Mouse (Mus musculus): ENCODE results near the gene Nup205. TPM values are rescaled to one million over a fixed set of nuclear protein-coding genes. Genes with fewer than 3 reads are reported as not detected.
A peak's percentile ranks its signal among the peaks of the same experiment; 100 is the strongest.

Nup205 gene
- polyA plus RNA-seq, 1 experiment from 2014 or later: 23.0 TPM

GRCm38 (mm10) chr6:35269643-35270042 lies 92.4 kb downstream of the Nup205 start:
- 77% methylated on average over 13 of the region's 13 CpGs for WGBS
- no peaks in the 10 kb centered on the region for H3K36me3 ChIP-seq (ENCODE audit: control insufficient read depth, insufficient read depth)
- H3K9ac ChIP-seq (ENCODE audit: low read length): no peak overlapping the region
- H3K4me3 ChIP-seq (ENCODE audit: low read length): no peak overlapping the region
- H3K27me3 ChIP-seq (ENCODE audit: control insufficient read depth, insufficient read depth, low read length): no peaks in the 10 kb centered on the region
- H3K4me1 ChIP-seq (ENCODE audit: control insufficient read depth, insufficient read depth, low read length): 0 out of 2 replicates have a peak, but pooled peaks cover 4% of the 10 kb centered on the region
- no peaks in the 10 kb centered on the region for H3K9me3 ChIP-seq (replicated peaks; ENCODE audit: control insufficient read depth, low read length)
- no peak overlapping the region for H3K4me2 ChIP-seq (ENCODE audit: low read depth, low read length)
- no peak overlapping the region for H3K27ac ChIP-seq (ENCODE audit: low read length)
- ATAC-seq (replicated peaks; ENCODE audit: extremely low read depth, insufficient read depth, low FRiP score): no peak

DNA sequence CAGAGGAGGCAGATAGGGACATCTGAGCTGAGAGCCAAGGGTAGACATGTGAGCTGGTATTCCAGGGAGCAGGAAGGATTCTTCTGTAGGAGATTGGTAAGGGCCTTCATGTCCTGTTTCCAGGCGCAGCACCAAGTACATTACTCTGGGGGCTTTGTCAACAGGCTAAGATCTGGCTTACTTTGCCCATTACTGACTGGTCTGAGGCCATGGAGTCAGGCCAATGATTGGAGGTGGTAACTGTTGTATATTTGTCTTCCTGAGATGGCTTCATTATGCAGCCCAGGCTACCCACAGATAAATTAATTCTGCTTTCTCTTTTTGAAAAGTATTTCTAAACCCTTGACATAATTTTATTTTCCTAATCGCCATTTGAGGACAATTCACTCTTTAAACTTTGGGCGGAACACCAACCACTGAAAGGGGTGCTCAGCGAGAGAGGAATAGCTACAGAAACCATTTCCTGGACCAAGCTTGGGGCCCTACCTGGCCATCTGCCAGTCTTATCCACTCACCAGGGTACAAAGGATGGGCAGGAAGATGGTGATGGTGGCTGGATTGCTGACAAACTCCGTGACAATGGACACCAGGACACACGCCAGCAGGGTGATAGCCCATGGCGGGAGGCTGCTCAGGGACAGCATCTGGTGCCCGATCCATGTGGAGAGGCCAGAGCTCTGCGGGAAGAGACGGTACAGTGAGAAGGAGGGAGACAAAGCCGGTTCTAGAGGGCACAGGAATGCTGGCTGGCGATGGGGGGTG lies 94.1 kb downstream of the Nup205 start:
- Histone ChIP-seq H3K4me3 (ENCODE audit: low read length) (no peak overlapping the region), H3K27ac (ENCODE audit: low read length) (no peak overlapping the region), H3K4me1 (ENCODE audit: control insufficient read depth, insufficient read depth, low read length) (0 out of 2 replicates have a peak, but pooled peaks cover 4% of the 10 kb centered on the region), H3K27me3 (ENCODE audit: control insufficient read depth, insufficient read depth, low read length) (no peaks in the 10 kb centered on the region), H3K4me2 (ENCODE audit: low read depth, low read length) (no peak overlapping the region), H3K36me3 (ENCODE audit: control insufficient read depth, insufficient read depth) (no peaks in the 10 kb centered on the region), H3K9me3 (replicated peaks; ENCODE audit: control insufficient read depth, low read length) (no peaks in the 10 kb centered on the region), H3K9ac (ENCODE audit: low read length) (no peak overlapping the region)
- no peak for ATAC-seq (replicated peaks; ENCODE audit: extremely low read depth, insufficient read depth, low FRiP score)
- WGBS: 76% methylated on average over 12 of the region's 12 CpGs

- Histone ChIP-seq H3K36me3 (ENCODE audit: control insufficient read depth, insufficient read depth) (no peaks in the 10 kb centered on the region), H3K27ac (ENCODE audit: low read length) (no peak overlapping the region), H3K4me2 (ENCODE audit: low read depth, low read length) (no peak overlapping the region), H3K4me3 (ENCODE audit: low read length) (no peak overlapping the region), H3K9me3 (replicated peaks; ENCODE audit: control insufficient read depth, low read length) (no peaks in the 10 kb centered on the region), H3K4me1 (ENCODE audit: control insufficient read depth, insufficient read depth, low read length) (0 out of 2 replicates have a peak, but pooled peaks cover 4% of the 10 kb centered on the region), H3K27me3 (ENCODE audit: control insufficient read depth, insufficient read depth, low read length) (no peaks in the 10 kb centered on the region), H3K9ac (ENCODE audit: low read length) (no peak overlapping the region)
- WGBS: 89% methylated on average over 20 of the region's 20 CpGs
- ATAC-seq (replicated peaks; ENCODE audit: extremely low read depth, insufficient read depth, low FRiP score): no peak
Measured at GRCm38 (mm10) chr6:35271868-35272765, 94.9 kb downstream of the Nup205 start.

GRCm38 (mm10) chr6:35273391-35274082 lies 96.3 kb downstream of the Nup205 start:
- no peak; the same call in 1 of the 2 replicates for ATAC-seq (replicated peaks; ENCODE audit: extremely low read depth, insufficient read depth, low FRiP score)
- no peak overlapping the region for H3K4me3 ChIP-seq (ENCODE audit: low read length)
- H3K27ac ChIP-seq (ENCODE audit: low read length): no peak overlapping the region
- H3K27me3 ChIP-seq (ENCODE audit: control insufficient read depth, insufficient read depth, low read length): no peaks in the 10 kb centered on the region
- no peak overlapping the region for H3K9ac ChIP-seq (ENCODE audit: low read length)
- H3K4me1 ChIP-seq (ENCODE audit: control insufficient read depth, insufficient read depth, low read length): peaks cover 9% of the 10 kb centered on the region
- no peak overlapping the region for H3K4me2 ChIP-seq (ENCODE audit: low read depth, low read length)
- WGBS: 63% methylated on average over 11 of the region's 11 CpGs
- no peaks in the 10 kb centered on the region for H3K9me3 ChIP-seq (replicated peaks; ENCODE audit: control insufficient read depth, low read length)
- no peaks in the 10 kb centered on the region for H3K36me3 ChIP-seq (ENCODE audit: control insufficient read depth, insufficient read depth)

- Histone ChIP-seq H3K9me3 (replicated peaks; ENCODE audit: control insufficient read depth, low read length) (no peaks in the 10 kb centered on the region), H3K9ac (ENCODE audit: low read length) (no peak overlapping the region), H3K4me3 (ENCODE audit: low read length) (no peak overlapping the region), H3K27ac (ENCODE audit: low read length) (no peak overlapping the region), H3K4me1 (ENCODE audit: control insufficient read depth, insufficient read depth, low read length) (peaks cover 9% of the 10 kb centered on the region), H3K36me3 (ENCODE audit: control insufficient read depth, insufficient read depth) (no peaks in the 10 kb centered on the region), H3K27me3 (ENCODE audit: control insufficient read depth, insufficient read depth, low read length) (no peaks in the 10 kb centered on the region), H3K4me2 (ENCODE audit: low read depth, low read length) (no peak overlapping the region)
- no peak for ATAC-seq (replicated peaks; ENCODE audit: extremely low read depth, insufficient read depth, low FRiP score)
- 41% methylated on average over 10 of the region's 10 CpGs for WGBS
Measured at GRCm38 (mm10) chr6:35277903-35278587, 100.8 kb downstream of the Nup205 start.

GRCm38 (mm10) chr6:35279306-35279705 lies 102.1 kb downstream of the Nup205 start:
- H3K9ac ChIP-seq (ENCODE audit: low read length): no peak overlapping the region
- no peaks in the 10 kb centered on the region for H3K36me3 ChIP-seq (ENCODE audit: control insufficient read depth, insufficient read depth)
- no peak for ATAC-seq (replicated peaks; ENCODE audit: extremely low read depth, insufficient read depth, low FRiP score)
- no peaks in the 10 kb centered on the region for H3K27me3 ChIP-seq (ENCODE audit: control insufficient read depth, insufficient read depth, low read length)
- WGBS: 74% methylated on average over 10 of the region's 10 CpGs
- no peaks in the 10 kb centered on the region for H3K9me3 ChIP-seq (replicated peaks; ENCODE audit: control insufficient read depth, low read length)
- H3K4me1 ChIP-seq (ENCODE audit: control insufficient read depth, insufficient read depth, low read length): peaks cover 5% of the 10 kb centered on the region
- H3K4me3 ChIP-seq (ENCODE audit: low read length): no peak overlapping the region
- H3K4me2 ChIP-seq (ENCODE audit: low read depth, low read length): no peak overlapping the region
- H3K27ac ChIP-seq (ENCODE audit: low read length): no peak overlapping the region

DNA sequence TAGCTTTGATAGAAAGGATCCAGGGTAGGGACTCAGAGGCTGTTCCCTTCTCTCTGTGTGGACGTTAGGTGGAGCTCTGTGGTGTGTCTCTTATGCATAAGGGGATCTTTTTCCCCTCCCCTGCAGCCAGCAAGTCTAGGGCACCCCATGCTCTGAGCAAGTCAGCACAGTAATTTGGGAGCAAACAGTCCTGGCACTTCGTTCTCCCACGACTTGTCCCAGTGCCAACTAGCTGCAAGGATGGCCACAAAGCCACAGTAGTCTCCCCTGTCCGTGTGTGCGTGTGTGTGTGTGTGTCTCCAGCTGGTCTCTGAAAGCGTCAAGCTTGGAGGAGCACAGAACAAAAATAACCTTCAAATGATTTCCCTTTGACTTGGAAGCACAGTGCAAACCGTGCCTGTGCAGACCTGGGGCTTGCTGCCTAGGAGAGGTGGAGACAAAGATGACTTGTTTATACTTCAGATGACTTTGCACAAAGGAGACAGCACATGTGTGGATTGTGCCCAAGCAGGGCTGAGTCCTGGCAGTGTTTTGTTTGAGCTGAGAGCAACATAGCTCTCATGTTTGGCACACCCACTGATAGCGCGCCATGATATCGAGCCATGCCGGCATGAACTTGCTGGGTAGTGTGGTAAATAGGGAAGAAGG lies 111.0 kb downstream of the Nup205 start:
- peaks cover 17% of the 10 kb centered on the region for H3K4me1 ChIP-seq (ENCODE audit: control insufficient read depth, insufficient read depth, low read length)
- H3K36me3 ChIP-seq (ENCODE audit: control insufficient read depth, insufficient read depth): no peaks in the 10 kb centered on the region
- WGBS: 29% methylated on average over 11 of the region's 11 CpGs
- peak overlapping the region; percentile 83 for H3K27ac ChIP-seq (ENCODE audit: low read length)
- H3K4me3 ChIP-seq (ENCODE audit: low read length): no peak overlapping the region
- peak; percentile 69 for ATAC-seq (replicated peaks; ENCODE audit: extremely low read depth, insufficient read depth, low FRiP score)
- H3K9me3 ChIP-seq (replicated peaks; ENCODE audit: control insufficient read depth, low read length): no peaks in the 10 kb centered on the region
- no peaks in the 10 kb centered on the region for H3K27me3 ChIP-seq (ENCODE audit: control insufficient read depth, insufficient read depth, low read length)
- H3K4me2 ChIP-seq (ENCODE audit: low read depth, low read length): peak overlapping the region; percentile 46
- peak overlapping the region; percentile 32; the same call in 1 of the 2 replicates for H3K9ac ChIP-seq (ENCODE audit: low read length)

GRCm38 (mm10) chr6:35288920-35289319 lies 111.7 kb downstream of the Nup205 start:
- Histone ChIP-seq H3K27ac (ENCODE audit: low read length) (peak overlapping the region; percentile 83), H3K4me2 (ENCODE audit: low read depth, low read length) (peak overlapping the region; percentile 46), H3K36me3 (ENCODE audit: control insufficient read depth, insufficient read depth) (no peaks in the 10 kb centered on the region), H3K9ac (ENCODE audit: low read length) (no peak overlapping the region), H3K9me3 (replicated peaks; ENCODE audit: control insufficient read depth, low read length) (no peaks in the 10 kb centered on the region), H3K4me3 (ENCODE audit: low read length) (no peak overlapping the region), H3K4me1 (ENCODE audit: control insufficient read depth, insufficient read depth, low read length) (peaks cover 17% of the 10 kb centered on the region), H3K27me3 (ENCODE audit: control insufficient read depth, insufficient read depth, low read length) (no peaks in the 10 kb centered on the region)
- WGBS: 69% methylated on average over 7 of the region's 7 CpGs
- ATAC-seq (replicated peaks; ENCODE audit: extremely low read depth, insufficient read depth, low FRiP score): no peak
